Mouse (Mus musculus): ENCODE data around the gene Ppp1r10. TPM values are rescaled to one million over a fixed set of nuclear protein-coding genes. Genes with fewer than 3 reads are reported as not detected.
A peak's percentile ranks its signal among the peaks of the same experiment; 100 is the strongest.

Ppp1r10 gene
- polyA plus RNA-seq, 1 experiment from 2014 or later = 25.3 TPM

GRCm38 (mm10) chr17:35915538-35916296 lies 517 bp upstream of the Ppp1r10 start:
- H3K36me3 ChIP-seq (ENCODE audit: control insufficient read depth, insufficient read depth) = peaks cover 17% of the 10 kb centered on the region
- no peak for ATAC-seq (replicated peaks; ENCODE audit: extremely low read depth, insufficient read depth, low FRiP score)

GRCm38 (mm10) chr17:35917143-35917462 lies 869 bp downstream of the Ppp1r10 start:
- no peak for ATAC-seq (replicated peaks; ENCODE audit: extremely low read depth, insufficient read depth, low FRiP score)
- Histone ChIP-seq H3K27ac (ENCODE audit: low read length) (peak overlapping the region; percentile 99), H3K4me1 (ENCODE audit: control insufficient read depth, insufficient read depth, low read length) (peaks cover 22% of the 10 kb centered on the region), H3K9me3 (replicated peaks; ENCODE audit: control insufficient read depth, low read length) (no peaks in the 10 kb centered on the region), H3K4me2 (ENCODE audit: low read depth, low read length) (peak overlapping the region; percentile 98), H3K27me3 (ENCODE audit: control insufficient read depth, insufficient read depth, low read length) (no peaks in the 10 kb centered on the region), H3K4me3 (ENCODE audit: low read length) (peak overlapping the region; percentile 72), H3K36me3 (ENCODE audit: control insufficient read depth, insufficient read depth) (peaks cover 10% of the 10 kb centered on the region; the same call in 1 of the 2 replicates), H3K9ac (ENCODE audit: low read length) (peak overlapping the region; percentile 96)
- under 1% methylated on average over 8 of the region's 8 CpGs for WGBS

More at GRCm38 (mm10) chr17:35915538-35916296, 517 bp upstream of the Ppp1r10 start:
- Histone ChIP-seq H3K4me2 (ENCODE audit: low read depth, low read length) (peak overlapping the region; percentile 74), H3K27me3 (ENCODE audit: control insufficient read depth, insufficient read depth, low read length) (no peaks in the 10 kb centered on the region), H3K9ac (ENCODE audit: low read length) (peak overlapping the region; percentile 73), H3K27ac (ENCODE audit: low read length) (peak overlapping the region; percentile 93), H3K4me1 (ENCODE audit: control insufficient read depth, insufficient read depth, low read length) (peaks cover 22% of the 10 kb centered on the region), H3K9me3 (replicated peaks; ENCODE audit: control insufficient read depth, low read length) (no peaks in the 10 kb centered on the region), H3K4me3 (ENCODE audit: low read length) (peak overlapping the region; percentile 72)
- WGBS = under 1% methylated on average over 28 of the region's 28 CpGs

DNA sequence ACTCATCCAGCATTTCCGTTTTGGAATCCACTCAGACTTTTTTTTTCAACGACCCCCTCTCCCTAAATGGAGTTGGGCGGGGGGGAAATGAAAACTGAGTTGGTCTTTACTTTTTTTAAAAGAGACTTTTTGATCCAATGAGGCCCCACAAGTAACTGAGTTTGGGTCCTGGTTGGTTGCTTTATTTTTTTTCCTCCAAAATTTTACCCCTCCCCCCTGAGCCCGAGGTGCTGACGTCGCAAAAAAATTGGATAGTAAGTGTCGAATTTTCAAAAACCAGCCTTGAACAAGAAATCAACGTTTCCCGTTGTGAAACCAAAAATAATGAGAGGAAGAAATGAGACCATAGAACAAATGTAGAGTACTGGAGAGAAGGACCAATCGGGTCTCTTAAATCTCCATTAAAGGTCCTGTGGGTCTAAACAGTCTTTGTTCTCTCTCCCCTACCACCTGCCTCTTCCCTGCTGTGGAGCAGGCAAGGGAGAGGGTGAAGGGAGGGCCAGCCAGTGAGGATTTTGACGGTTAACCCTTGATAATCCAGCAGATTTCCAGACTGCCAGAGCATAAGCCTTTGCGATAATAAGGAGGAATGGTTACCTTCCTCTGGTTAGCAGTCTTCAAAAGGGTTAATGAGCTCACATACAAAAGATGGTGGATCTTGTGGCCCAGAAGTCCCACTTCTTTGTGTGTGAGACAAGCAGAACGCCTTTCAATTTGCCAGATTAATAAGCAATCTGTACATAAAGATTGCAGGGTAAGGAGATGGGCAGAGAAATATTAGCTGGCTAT lies 1.4 kb downstream of the Ppp1r10 start:
- Histone ChIP-seq H3K36me3 (ENCODE audit: control insufficient read depth, insufficient read depth) (peaks cover 10% of the 10 kb centered on the region; the same call in 1 of the 2 replicates), H3K27ac (ENCODE audit: low read length) (peak overlapping the region; percentile 99), H3K9me3 (replicated peaks; ENCODE audit: control insufficient read depth, low read length) (no peaks in the 10 kb centered on the region), H3K4me2 (ENCODE audit: low read depth, low read length) (peak overlapping the region; percentile 98), H3K4me3 (ENCODE audit: low read length) (peak overlapping the region; percentile 72), H3K4me1 (ENCODE audit: control insufficient read depth, insufficient read depth, low read length) (peaks cover 22% of the 10 kb centered on the region), H3K9ac (ENCODE audit: low read length) (peak overlapping the region; percentile 96), H3K27me3 (ENCODE audit: control insufficient read depth, insufficient read depth, low read length) (no peaks in the 10 kb centered on the region)
- WGBS = 0% methylated on average over 13 of the region's 13 CpGs
- ATAC-seq (replicated peaks; ENCODE audit: extremely low read depth, insufficient read depth, low FRiP score) = no peak

GRCm38 (mm10) chr17:35918276-35919059 lies 2.2 kb downstream of the Ppp1r10 start:
- peak overlapping the region; percentile 99 for H3K27ac ChIP-seq (ENCODE audit: low read length)
- peaks cover 22% of the 10 kb centered on the region for H3K4me1 ChIP-seq (ENCODE audit: control insufficient read depth, insufficient read depth, low read length)
- no peaks in the 10 kb centered on the region for H3K9me3 ChIP-seq (replicated peaks; ENCODE audit: control insufficient read depth, low read length)
- peak overlapping the region; percentile 98 for H3K4me2 ChIP-seq (ENCODE audit: low read depth, low read length)
- no peak for ATAC-seq (replicated peaks; ENCODE audit: extremely low read depth, insufficient read depth, low FRiP score)
- no peaks in the 10 kb centered on the region for H3K27me3 ChIP-seq (ENCODE audit: control insufficient read depth, insufficient read depth, low read length)
- peak overlapping the region; percentile 72 for H3K4me3 ChIP-seq (ENCODE audit: low read length)
- H3K36me3 ChIP-seq (ENCODE audit: control insufficient read depth, insufficient read depth) = peaks cover 8% of the 10 kb centered on the region; the same call in 1 of the 2 replicates
- peak overlapping the region; percentile 96 for H3K9ac ChIP-seq (ENCODE audit: low read length)
- WGBS = under 1% methylated on average over 11 of the region's 11 CpGs

- Histone ChIP-seq H3K27me3 (ENCODE audit: control insufficient read depth, insufficient read depth, low read length) (no peaks in the 10 kb centered on the region), H3K4me2 (ENCODE audit: low read depth, low read length) (peak overlapping the region; percentile 98), H3K4me1 (ENCODE audit: control insufficient read depth, insufficient read depth, low read length) (peaks cover 22% of the 10 kb centered on the region), H3K27ac (ENCODE audit: low read length) (peak overlapping the region; percentile 99), H3K9me3 (replicated peaks; ENCODE audit: control insufficient read depth, low read length) (no peaks in the 10 kb centered on the region), H3K9ac (ENCODE audit: low read length) (peak overlapping the region; percentile 96), H3K4me3 (ENCODE audit: low read length) (peak overlapping the region; percentile 72), H3K36me3 (ENCODE audit: control insufficient read depth, insufficient read depth) (peaks cover 11% of the 10 kb centered on the region)
- WGBS = 16% methylated on average over 7 of the region's 7 CpGs
- peak; percentile 16 for ATAC-seq (replicated peaks; ENCODE audit: extremely low read depth, insufficient read depth, low FRiP score)
Observed at GRCm38 (mm10) chr17:35919060-35919715, 3.0 kb downstream of the Ppp1r10 start.

GRCm38 (mm10) chr17:35919864-35920301 lies 3.6 kb downstream of the Ppp1r10 start:
- Histone ChIP-seq H3K27me3 (ENCODE audit: control insufficient read depth, insufficient read depth, low read length) (no peaks in the 10 kb centered on the region), H3K9ac (ENCODE audit: low read length) (peak overlapping the region; percentile 77), H3K9me3 (replicated peaks; ENCODE audit: control insufficient read depth, low read length) (no peaks in the 10 kb centered on the region), H3K4me2 (ENCODE audit: low read depth, low read length) (peak overlapping the region; percentile 98), H3K4me3 (ENCODE audit: low read length) (peak overlapping the region; percentile 16; the same call in 1 of the 2 replicates), H3K27ac (ENCODE audit: low read length) (peak overlapping the region; percentile 99), H3K4me1 (ENCODE audit: control insufficient read depth, insufficient read depth, low read length) (peaks cover 19% of the 10 kb centered on the region), H3K36me3 (ENCODE audit: control insufficient read depth, insufficient read depth) (peaks cover 14% of the 10 kb centered on the region)
- no peak for ATAC-seq (replicated peaks; ENCODE audit: extremely low read depth, insufficient read depth, low FRiP score)
- WGBS = 37% methylated on average over 6 of the region's 6 CpGs

GRCm38 (mm10) chr17:35920384-35920783 lies 4.2 kb downstream of the Ppp1r10 start:
- H3K27me3 ChIP-seq (ENCODE audit: control insufficient read depth, insufficient read depth, low read length) = no peaks in the 10 kb centered on the region
- ATAC-seq (replicated peaks; ENCODE audit: extremely low read depth, insufficient read depth, low FRiP score) = no peak
- no peak overlapping the region for H3K4me3 ChIP-seq (ENCODE audit: low read length)
- peak overlapping the region; percentile 98; the same call in 1 of the 2 replicates for H3K4me2 ChIP-seq (ENCODE audit: low read depth, low read length)
- peaks cover 15% of the 10 kb centered on the region for H3K4me1 ChIP-seq (ENCODE audit: control insufficient read depth, insufficient read depth, low read length)
- no peaks in the 10 kb centered on the region for H3K9me3 ChIP-seq (replicated peaks; ENCODE audit: control insufficient read depth, low read length)
- peaks cover 18% of the 10 kb centered on the region for H3K36me3 ChIP-seq (ENCODE audit: control insufficient read depth, insufficient read depth)
- 52% methylated on average over 1 of the region's 1 CpGs for WGBS
- H3K9ac ChIP-seq (ENCODE audit: low read length) = no peak overlapping the region
- H3K27ac ChIP-seq (ENCODE audit: low read length) = peak overlapping the region; percentile 99

- Histone ChIP-seq H3K9ac (ENCODE audit: low read length) (no peak overlapping the region), H3K36me3 (ENCODE audit: control insufficient read depth, insufficient read depth) (peaks cover 21% of the 10 kb centered on the region), H3K4me3 (ENCODE audit: low read length) (no peak overlapping the region), H3K9me3 (replicated peaks; ENCODE audit: control insufficient read depth, low read length) (no peaks in the 10 kb centered on the region), H3K4me1 (ENCODE audit: control insufficient read depth, insufficient read depth, low read length) (peaks cover 13% of the 10 kb centered on the region), H3K27me3 (ENCODE audit: control insufficient read depth, insufficient read depth, low read length) (no peaks in the 10 kb centered on the region), H3K27ac (ENCODE audit: low read length) (no peak overlapping the region), H3K4me2 (ENCODE audit: low read depth, low read length) (no peak overlapping the region)
- ATAC-seq (replicated peaks; ENCODE audit: extremely low read depth, insufficient read depth, low FRiP score) = no peak
- 76% methylated on average over 5 of the region's 5 CpGs for WGBS
Observed at GRCm38 (mm10) chr17:35920862-35921562, 4.8 kb downstream of the Ppp1r10 start.

Data from heart, embryonic 16.5 days (tissue).